Mouse (Mus musculus): ENCODE measurements around the gene Rgs5.

Rgs5 gene

DNA sequence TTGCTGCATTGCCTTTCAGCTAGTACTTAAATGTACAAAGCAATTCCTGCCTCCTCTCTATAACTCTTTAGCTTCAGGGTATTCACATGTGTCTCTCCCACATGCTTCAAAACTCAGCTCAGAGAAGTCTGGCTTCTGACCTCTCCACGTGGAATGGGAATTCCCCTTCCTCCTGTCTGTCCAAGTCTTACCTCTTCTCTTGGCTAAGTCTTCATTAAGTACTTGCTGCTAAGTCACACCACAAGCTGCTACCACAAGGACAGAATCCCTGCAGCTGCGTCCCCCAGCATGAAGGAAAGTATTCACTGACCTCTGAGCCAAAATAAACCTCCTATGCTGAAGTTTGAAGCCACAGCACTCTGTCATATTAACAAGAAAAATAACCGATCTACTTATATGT lies 71.0 kb downstream of the Rgs5 start:
- DNase-seq (ENCODE audit: low read depth, low spot score) = peak; percentile 61

DNA sequence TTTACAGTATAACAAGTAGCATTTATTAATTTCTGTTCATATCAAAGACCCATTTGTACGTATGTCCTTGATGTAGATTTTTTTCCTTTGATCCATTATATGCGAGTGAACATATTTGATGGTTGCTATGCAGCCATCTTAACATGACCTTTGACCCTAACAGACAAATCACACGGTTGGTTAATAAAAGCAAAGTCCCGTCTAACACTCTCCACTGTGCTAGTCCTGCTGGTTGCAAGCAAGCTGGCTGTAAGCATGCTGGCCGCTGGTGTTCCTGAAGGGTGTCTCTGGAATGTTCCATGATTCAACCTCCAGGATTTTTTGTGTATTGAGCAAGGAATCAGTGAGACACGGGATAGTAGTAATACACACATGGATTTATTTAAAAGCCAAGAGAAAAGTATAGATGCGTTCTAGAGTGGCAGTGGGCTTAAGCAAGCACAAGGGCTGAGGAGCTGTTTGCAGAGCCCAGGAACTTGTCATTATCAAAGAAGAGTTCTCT lies 75.3 kb downstream of the Rgs5 start:
- peak; percentile 84 for DNase-seq (ENCODE audit: low read depth, low spot score)

DNA sequence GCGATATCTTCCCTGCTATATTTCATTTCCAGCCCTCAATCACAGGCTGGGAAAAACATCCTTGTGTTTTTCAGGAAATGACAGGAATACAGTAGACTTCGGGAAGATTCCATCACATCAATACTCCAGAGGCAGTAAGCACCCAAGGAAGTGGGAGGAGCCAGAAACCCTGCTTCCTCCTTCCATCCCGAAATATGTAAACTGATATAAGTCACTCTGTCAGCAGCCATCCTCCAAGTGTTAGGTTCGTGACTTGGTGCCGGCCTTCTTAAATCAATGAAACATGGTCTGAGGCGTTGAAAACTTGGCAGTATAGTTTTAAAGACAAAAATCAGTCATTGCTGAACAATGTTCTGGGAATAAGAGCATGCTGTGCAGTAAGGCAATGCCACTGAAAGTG lies 80.8 kb downstream of the Rgs5 start:
- no peak for DNase-seq (ENCODE audit: low read depth, low spot score)

DNA sequence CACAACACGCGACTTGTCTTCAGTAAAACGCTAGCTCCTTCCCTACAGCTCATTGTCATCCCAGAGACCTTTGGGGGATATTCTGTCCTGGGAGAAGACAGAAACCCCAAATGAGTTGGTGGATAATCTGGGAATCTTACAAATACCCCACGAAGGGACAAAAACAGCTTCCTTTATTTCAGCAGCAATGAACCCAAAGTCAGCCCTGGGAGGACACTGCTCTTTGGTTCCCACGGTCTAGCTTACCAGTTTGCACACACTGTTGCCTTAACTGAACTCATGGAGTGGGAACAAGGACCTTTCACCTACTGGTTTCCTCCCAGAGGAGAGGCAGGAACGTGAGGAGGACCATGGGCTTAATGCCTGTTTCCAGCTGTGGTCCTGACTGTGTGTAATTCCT lies 81.9 kb downstream of the Rgs5 start:
- DNase-seq (ENCODE audit: low read depth, low spot score) = no peak

DNA sequence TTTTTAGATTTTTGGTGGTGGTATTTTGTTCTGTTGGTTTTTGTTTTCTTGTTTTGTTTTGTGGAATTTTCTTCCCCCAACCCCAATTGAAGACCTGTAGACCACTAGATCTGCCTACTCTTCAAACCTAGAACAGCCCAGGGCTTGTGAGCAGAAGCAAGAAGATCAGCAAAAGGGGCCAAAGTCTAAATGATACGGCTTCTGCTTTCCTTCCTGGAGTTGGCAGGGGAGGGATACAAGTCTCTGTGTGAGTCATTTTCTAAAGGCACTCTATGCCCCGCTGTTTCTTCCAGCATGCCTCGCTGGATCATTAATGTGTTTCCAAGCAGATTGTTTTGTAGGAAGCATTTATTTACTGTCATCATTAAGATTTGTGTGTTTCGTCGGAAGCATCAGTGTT lies 85.8 kb downstream of the Rgs5 start:
- DNase-seq (ENCODE audit: low read depth, low spot score) = no peak

Measured in 3T3-L1 (cell line).